Mouse (Mus musculus): Measurements from ENCODE around the gene Fcgr2b.
"Not testable (repeated sequence)": the region's sequence is repeated elsewhere in the genome, so short reads cannot be mapped to it uniquely, and the experiment has no call there.

Fcgr2b gene

DNA sequence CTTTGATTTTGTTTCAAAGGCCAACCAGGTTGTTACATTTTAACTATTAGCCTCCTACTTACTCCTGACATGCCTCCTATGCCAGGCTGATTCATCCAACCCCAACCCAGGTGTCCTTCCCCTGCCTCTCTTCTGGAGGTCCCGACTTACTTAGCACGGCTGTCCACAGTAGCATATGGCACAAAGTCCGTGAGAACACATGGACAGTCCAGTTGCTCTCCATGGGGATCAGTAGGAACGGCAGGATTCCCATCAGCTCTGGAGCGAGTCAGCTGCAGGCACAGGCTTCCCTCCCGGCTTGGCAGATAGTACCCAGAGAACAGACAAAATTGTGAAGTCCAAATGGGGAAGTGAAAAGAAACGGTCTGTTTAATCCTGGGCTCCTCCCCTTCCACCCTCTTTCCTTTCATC is 591 bp downstream of the Fcgr2b start:
- peak; percentile 57 for DNase-seq (ENCODE audit: low read depth)

DNA sequence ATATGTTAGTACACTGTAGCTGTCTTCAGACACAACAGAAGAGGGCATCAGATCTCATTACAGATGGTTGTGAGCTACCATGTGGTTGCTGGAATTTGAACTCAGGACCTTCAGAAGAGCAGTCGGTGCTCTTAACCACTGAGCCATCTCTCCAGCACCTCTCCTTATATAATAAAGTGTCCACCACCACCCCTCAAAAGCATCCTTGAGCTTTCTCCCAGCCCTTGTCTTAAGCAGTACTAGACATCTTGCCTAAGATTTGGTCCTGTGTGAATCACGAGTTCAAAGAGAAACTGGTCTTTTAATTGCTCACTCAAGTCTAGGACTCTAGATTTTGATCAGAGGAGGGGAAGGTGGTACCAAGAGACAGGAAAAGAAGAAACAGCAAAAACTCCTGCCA is 997 bp downstream of the Fcgr2b start:
- DNase-seq (ENCODE audit: low read depth): not testable (repeated sequence)

DNA sequence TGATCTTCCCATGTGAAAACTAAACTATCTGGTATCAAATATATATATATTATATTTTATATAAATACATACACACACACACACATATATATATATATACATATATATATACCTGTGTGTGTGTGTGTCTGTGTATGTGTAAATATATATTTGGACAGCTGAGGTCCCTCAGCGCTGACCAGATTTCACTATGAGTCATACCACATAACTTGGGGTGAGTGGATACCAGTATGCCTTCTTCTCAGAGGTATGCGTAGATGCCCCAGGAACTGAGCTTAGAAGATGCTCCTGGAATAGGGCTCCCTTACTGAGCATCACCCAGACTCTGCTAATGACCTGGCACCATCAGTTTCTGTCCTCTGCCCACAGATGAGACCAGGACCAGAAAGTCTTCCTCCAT is 1.6 kb downstream of the Fcgr2b start:
- no peak for DNase-seq (ENCODE audit: low read depth)

GRCm38 (mm10) chr1:170974171-170974570 is 2.2 kb downstream of the Fcgr2b start:
- DNase-seq (ENCODE audit: low read depth): no peak

GRCm38 (mm10) chr1:170972936-170973335 is 3.4 kb downstream of the Fcgr2b start:
- DNase-seq (ENCODE audit: low read depth): peak; percentile 83

GRCm38 (mm10) chr1:170972494-170972893 is 3.9 kb downstream of the Fcgr2b start:
- no peak for DNase-seq (ENCODE audit: low read depth)

DNA sequence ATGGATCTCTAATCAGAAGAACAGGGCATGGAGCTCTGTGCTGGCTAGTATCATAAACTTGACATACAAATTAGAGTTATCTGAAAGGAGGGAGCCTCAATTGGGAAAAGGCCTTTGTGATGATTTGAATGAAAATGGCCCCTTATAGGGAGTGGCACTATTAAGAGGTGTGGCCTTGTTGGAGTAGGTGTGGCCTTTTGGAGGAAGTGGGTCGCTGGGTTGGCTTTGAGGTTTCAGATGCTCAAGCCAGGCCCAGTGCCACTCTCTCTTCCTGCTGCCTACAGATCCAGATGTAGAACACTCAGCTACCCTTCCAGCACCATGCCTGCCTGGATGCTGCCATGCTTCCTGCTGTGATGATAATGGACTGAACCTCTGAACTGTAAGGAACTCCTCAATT is 7.8 kb downstream of the Fcgr2b start:
- no peak for DNase-seq (ENCODE audit: low read depth)

DNA sequence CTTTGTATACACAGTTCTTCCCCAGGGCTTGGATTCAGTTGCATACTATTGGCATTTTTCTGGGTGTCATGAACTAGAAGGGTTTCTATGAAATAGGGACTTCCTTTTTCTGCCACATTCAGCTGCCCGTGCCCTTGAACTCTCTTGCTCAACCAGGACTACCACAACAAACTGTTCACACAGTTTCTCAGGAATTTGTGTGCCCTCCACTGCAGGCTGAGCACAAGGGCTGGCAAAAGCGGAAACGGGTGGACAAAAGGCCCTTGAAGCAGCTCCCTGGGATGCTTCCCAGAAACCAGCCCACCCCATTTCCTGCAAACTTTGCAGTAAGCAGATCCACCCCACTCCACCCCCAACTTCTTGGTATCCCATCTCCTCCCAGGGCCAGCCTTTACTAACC is 8.8 kb downstream of the Fcgr2b start:
- peak; percentile 61 for DNase-seq (ENCODE audit: low read depth)

- no peak for DNase-seq (ENCODE audit: low read depth)
These were observed 13.3 kb downstream of the Fcgr2b start for GRCm38 (mm10) chr1:170963087-170963486.

DNA sequence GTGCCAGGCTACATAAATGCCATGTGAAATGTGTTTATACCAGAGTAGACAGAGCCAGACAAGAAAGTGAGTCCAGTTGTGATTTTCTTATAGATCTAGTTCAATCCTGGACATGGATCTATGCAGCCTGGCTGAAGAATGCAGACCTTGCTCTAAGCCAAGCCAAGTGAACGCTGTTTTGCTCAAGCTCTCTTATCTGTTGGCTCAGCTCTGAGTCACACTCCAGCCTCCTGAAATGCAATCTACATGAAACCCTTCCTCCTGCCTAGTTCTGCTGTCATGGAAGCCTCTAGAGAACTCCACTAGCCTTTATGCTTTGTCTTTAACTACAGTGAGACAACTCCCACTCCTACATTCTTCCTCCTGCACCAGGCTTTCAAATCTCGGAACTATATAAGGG is 14.0 kb downstream of the Fcgr2b start:
- DNase-seq (ENCODE audit: low read depth): peak; percentile 55

DNA sequence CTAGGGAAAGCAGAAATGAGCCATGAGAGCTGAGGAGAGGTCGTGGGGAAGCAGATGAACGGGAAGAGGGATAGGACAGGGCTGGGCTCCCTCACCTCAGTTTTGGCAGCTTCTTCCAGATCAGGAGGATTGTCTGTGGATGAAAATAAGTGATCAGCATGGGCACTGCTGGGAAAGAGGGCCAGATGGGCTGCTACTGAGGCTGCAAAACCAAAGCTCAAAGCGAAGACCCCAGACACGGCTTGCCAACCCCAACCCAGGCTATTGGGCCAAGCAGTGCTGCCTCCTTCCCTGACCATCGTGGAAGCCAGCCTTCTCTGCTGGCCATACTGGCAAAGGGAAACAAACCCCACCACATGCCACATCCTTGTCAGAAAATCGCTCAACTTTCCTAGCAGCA is 15.2 kb downstream of the Fcgr2b start:
- no peak for DNase-seq (ENCODE audit: low read depth)

DNA sequence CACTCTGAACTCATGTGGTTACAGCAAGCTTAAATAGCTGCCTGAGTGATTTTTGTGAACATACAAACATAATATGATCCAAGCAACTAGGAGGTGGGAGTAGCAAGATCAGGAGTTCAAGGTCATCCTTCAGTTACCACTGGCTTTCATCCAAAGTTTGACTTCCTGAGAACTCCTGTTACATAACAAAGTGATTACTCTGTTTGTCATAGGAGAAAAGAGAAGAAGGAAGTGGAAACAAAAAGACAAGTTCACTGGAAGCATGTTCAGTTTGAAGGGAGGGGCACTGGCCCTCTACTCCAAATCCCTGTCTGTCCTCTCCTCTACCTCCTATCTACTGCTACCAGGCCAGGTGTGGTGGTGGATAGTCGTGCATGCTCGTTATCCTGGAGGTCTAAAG is 16.6 kb downstream of the Fcgr2b start:
- peak; percentile 73 for DNase-seq (ENCODE audit: low read depth)

GRCm38 (mm10) chr1:170958225-170958624 is 18.1 kb downstream of the Fcgr2b start:
- no peak for DNase-seq (ENCODE audit: low read depth)

- DNase-seq (ENCODE audit: low read depth): peak; percentile 72
These were observed 23.2 kb downstream of the Fcgr2b start for GRCm38 (mm10) chr1:170953192-170953591.

DNA sequence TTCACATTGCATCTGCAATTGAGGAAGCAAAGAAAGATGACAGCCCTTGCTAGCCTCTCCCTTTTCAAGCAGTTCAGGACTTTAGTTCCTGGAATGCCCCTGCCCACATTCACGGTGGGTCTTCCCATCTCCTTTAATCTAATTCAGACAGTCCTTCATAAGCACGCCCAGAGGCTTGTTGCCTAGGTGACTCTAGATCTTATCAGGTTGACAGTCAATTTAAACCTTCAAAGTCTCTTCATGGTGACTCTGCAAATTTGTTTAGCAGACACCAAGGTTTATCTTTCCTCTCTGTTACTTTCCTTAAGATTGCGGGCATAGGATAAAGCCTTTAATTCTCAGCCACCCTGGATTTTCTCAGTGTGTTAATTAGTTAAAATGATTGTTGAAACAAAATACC is 25.6 kb downstream of the Fcgr2b start:
- DNase-seq (ENCODE audit: low read depth): peak; percentile 29

- not testable (repeated sequence) for DNase-seq (ENCODE audit: low read depth)
These were observed 31.4 kb downstream of the Fcgr2b start for GRCm38 (mm10) chr1:170944908-170945307.

DNA sequence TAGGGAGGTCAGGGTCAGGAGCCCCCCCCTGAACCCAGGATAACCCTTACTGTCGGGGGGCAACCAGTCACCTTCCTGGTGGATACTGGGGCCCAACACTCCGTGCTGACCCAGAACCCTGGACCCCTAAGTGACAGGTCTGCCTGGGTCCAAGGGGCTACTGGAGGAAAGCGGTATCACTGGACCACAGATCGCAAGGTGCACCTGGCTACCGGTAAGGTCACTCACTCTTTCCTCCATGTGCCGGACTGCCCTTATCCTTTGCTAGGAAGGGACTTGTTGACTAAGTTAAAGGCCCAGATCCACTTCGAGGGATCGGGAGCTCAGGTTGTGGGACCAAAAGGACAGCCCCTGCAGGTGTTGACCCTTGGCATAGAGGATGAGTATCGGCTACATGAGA is 32.2 kb downstream of the Fcgr2b start:
- not testable (repeated sequence) for DNase-seq (ENCODE audit: low read depth)

- DNase-seq (ENCODE audit: low read depth): no peak
These were observed 37.1 kb downstream of the Fcgr2b start for GRCm38 (mm10) chr1:170939255-170939654.

- peak; percentile 29 for DNase-seq (ENCODE audit: low read depth)
These were observed 42.0 kb downstream of the Fcgr2b start for GRCm38 (mm10) chr1:170934383-170934782.

DNA sequence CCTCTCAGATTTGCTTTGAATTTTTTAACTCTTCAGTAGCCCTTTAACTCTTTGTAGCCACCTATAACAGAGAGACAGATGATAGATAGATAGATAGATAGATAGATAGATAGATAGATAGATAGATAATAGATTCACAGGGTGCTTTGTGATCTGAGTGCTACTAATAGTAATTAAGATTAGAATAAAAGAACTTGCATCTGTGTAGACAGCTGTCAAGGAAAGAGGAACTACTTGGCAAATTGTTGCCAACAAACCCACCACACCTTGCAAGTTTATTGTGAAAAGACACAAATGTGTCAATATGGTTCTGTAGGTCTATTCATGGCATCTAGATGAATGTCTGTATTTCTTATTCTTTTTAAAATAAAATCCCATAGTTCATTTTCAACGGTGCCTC is 42.4 kb downstream of the Fcgr2b start:
- DNase-seq (ENCODE audit: low read depth): peak; percentile 16

- no peak for DNase-seq (ENCODE audit: low read depth)
These were observed 42.9 kb downstream of the Fcgr2b start for GRCm38 (mm10) chr1:170933386-170933920.

DNA sequence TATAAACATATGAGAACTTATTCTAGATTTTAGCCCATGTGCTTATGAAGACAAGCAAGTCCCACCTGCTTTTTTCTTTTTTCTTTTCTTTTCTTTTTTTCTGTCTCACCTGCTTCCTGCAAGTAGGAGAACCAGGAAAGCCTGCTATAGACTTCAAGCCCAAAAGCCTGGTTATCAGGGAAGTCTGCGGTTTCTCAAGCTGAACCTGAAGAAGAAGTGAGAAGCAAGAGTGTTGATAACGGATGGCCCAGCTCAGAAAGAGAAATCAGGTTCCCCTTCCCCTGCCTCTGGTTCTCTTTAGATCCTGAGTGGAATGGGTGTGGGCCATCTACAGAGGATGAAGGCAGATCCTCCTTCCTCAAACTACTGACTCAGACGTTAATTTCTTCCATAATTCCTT is 44.3 kb downstream of the Fcgr2b start:
- no peak for DNase-seq (ENCODE audit: low read depth)

DNA sequence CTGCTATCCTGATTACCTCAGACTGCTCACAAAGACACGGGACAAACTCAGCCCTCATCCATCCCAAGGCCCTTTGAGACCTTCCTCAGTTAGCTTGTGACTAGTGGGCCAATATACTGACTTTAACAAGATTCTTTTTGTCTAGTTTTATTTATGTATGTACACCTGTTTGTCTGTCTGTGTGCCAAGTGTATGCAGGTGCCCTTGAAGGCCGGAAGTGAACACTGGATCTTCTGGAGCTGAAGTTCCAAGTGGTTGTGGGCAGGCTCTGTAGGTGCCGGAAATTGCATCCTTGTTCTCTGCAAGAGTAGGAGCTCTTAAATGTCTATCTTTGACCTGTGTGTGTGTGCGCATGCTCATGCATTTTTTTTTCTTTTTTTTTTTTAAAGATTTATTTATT is 47.1 kb downstream of the Fcgr2b start:
- no peak for DNase-seq (ENCODE audit: low read depth)

- DNase-seq (ENCODE audit: low read depth): no peak
These were observed 47.9 kb downstream of the Fcgr2b start for GRCm38 (mm10) chr1:170928467-170928866.

DNA sequence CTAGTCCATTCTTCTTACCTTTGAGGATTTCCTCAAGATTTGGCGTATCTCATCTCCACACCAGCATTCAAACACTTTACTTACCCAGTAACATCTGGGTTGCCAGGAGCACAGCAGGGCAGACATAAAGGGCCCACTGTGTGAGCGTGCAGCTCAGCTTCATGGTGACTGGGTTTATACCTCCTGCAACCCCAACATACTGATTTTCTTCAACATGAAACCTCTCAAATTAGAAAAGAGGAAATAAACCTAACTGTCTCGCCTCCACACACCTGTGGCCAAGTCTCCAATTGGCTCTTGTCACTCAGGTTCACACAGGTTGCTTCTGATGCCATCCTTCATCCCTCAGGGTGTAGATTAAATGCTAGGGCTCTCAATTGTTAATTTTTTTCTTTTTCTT is 49.0 kb downstream of the Fcgr2b start, which contains the start of gene Fcrla:
Fcrla (minus strand) TSS at position 206 of the 400 bp plus-strand sequence.
- DNase-seq (ENCODE audit: low read depth): no peak

Measured in 416B (cell line).